ENCODE assay signal across 8 mouse cellular contexts in genomic region chr14:41033135-41034110, GRCm38 (mm10). TPM values are rescaled to one million over a fixed set of nuclear protein-coding genes. Genes with fewer than 3 reads are reported as not detected.
A peak's percentile ranks its signal among the peaks of the same experiment; 100 is the strongest.
DNase-seq lines count a peak whose midpoint lies in the region; ATAC-seq and TF ChIP-seq lines count a peak whose summit lies in the region.

No protein-coding gene starts in this region.

- TF ChIP-seq CTCF in midbrain, postnatal 0 days (IDR thresholded peaks at IDR 0.05) = peak; percentile 93

- H3K9me3 ChIP-seq in intestine, embryonic 16.5 days (ENCODE audit: control insufficient read depth, low read length) = no peaks in the 10 kb centered on the region
- H3K9me3 ChIP-seq in midbrain, postnatal 0 days (ENCODE audit: low read length) = no peaks in the 10 kb centered on the region

- no peaks in the 10 kb centered on the region for H3K36me3 ChIP-seq in intestine, embryonic 16.5 days (ENCODE audit: control insufficient read depth, insufficient read depth, low read length)
- no peaks in the 10 kb centered on the region for H3K36me3 ChIP-seq in midbrain, postnatal 0 days (ENCODE audit: insufficient read depth, low read length)

- intact Hi-C loops in gastrocnemius, postnatal 14 days (cut with DNase I; ENCODE audit: low total_unique reads) = loop anchor here (2.0 kb wide), 1 partner anchor 55 kb away; no protein-coding TSS in a partner anchor
- intact Hi-C loops in left cerebral cortex, postnatal 4 days (cut with DNase I) = loop anchor here (5.0 kb wide), 2 partner anchors 56 to 116 kb away; no protein-coding TSS in a partner anchor

- H3K27me3 ChIP-seq in intestine, embryonic 16.5 days (replicated peaks; ENCODE audit: control insufficient read depth, insufficient read depth, low read length) = no peaks in the 10 kb centered on the region
- H3K27me3 ChIP-seq in midbrain, postnatal 0 days (ENCODE audit: insufficient read depth, low read length) = no peaks in the 10 kb centered on the region

- peak; percentile 69 for ATAC-seq in activated CD4-positive, CD25-positive, alpha-beta regulatory T cell, adult 4 months
- peak; percentile 85 for ATAC-seq in common myeloid progenitor, adult 5-6 weeks (replicated peaks; ENCODE audit: low read depth, poor library complexity, severe bottlenecking)
- ATAC-seq in intestine, embryonic 16.5 days = peak; percentile 83
- ATAC-seq in midbrain, postnatal 0 days (ENCODE audit: low FRiP score) = peak; percentile 31; the same call in 1 of the 2 replicates

- H3K27ac ChIP-seq in intestine, embryonic 16.5 days (ENCODE audit: low read length) = no peak overlapping the region
- H3K27ac ChIP-seq in midbrain, postnatal 0 days (ENCODE audit: low read depth, low read length) = no peak overlapping the region

- no peaks in the 10 kb centered on the region for H3K4me1 ChIP-seq in intestine, embryonic 16.5 days (ENCODE audit: control insufficient read depth, insufficient read depth, low read length)
- no peaks in the 10 kb centered on the region for H3K4me1 ChIP-seq in midbrain, postnatal 0 days (ENCODE audit: insufficient read depth, low read length)

- H3K4me2 ChIP-seq in intestine, embryonic 16.5 days (ENCODE audit: low read depth, low read length) = peak overlapping the region; percentile 46; the same call in 1 of the 2 replicates
- H3K4me2 ChIP-seq in midbrain, postnatal 0 days (ENCODE audit: low read depth, low read length, poor library complexity, severe bottlenecking) = no peak overlapping the region

- peak overlapping the region; percentile 14; the same call in 1 of the 2 replicates for H3K4me3 ChIP-seq in intestine, embryonic 16.5 days (ENCODE audit: low read length)
- H3K4me3 ChIP-seq in midbrain, postnatal 0 days (ENCODE audit: low read depth, low read length) = no peak overlapping the region

- DNase-seq in 3134 (ENCODE audit: extremely low read depth, insufficient read length, low spot score) = peak; percentile 39
- peak; percentile 76 for DNase-seq in gastrocnemius, postnatal 14 days
- peak; percentile 89 for DNase-seq in left cerebral cortex, postnatal 4 days
- peak; percentile 91 for DNase-seq in midbrain, postnatal 0 days (ENCODE audit: low spot score)
- DNase-seq in spleen, postnatal 14 days (ENCODE audit: low spot score in 2 of 2) = peak; percentile 41 to 61

- WGBS in intestine, embryonic 16.5 days = 50% methylated on average over 13 of the region's 13 CpGs
- WGBS in midbrain, postnatal 0 days = 53% methylated on average over 13 of the region's 13 CpGs

- no peak overlapping the region for H3K9ac ChIP-seq in intestine, embryonic 16.5 days (ENCODE audit: low read depth, low read length)
- H3K9ac ChIP-seq in midbrain, postnatal 0 days (replicated peaks; ENCODE audit: low read length, poor library complexity, severe bottlenecking) = no peak overlapping the region

RNA-seq across cellular contexts. Expression of gene Fam213a, which starts 19.8 kb away (rescaled TPM):
- 1 to 10 TPM; 8.5 to 9.2 TPM for polyA plus RNA-seq in activated CD4-positive, CD25-positive, alpha-beta regulatory T cell, adult 4 months (2017; shearing (Covaris generic))
- total RNA-seq in common myeloid progenitor, adult 5-6 weeks (2017) = 26.4 and 32.5 TPM in 2 replicates
- total RNA-seq in gastrocnemius, postnatal 14 days (2021) = 1 to 10 TPM; 8.4 to 9.7 TPM
- polyA plus RNA-seq in intestine, embryonic 16.5 days (2015; fragmentation: Nextera tagmentation; extraction: Ambion mirVana) = 72.4 and 81.8 TPM in 2 replicates
- total RNA-seq in left cerebral cortex, postnatal 4 days (2021) = 100 to 1,000 TPM in 1 of 2 experiments, 10 to 100 TPM in 1; 88.0 to 105 TPM
- 50.0 and 66.3 TPM in 2 replicates for total RNA-seq in midbrain, postnatal 0 days (2014; rRNA removed)
- polyA plus RNA-seq in midbrain, postnatal 0 days (2015; fragmentation: Nextera tagmentation; extraction: Ambion mirVana) = 110 and 124 TPM in 2 replicates

RNA-seq across cellular contexts. Expression of gene Dydc2, which starts 35.6 kb away (rescaled TPM):
- polyA plus RNA-seq in activated CD4-positive, CD25-positive, alpha-beta regulatory T cell, adult 4 months (2017; shearing (Covaris generic)) = not detected
- not detected in 2 replicates for total RNA-seq in common myeloid progenitor, adult 5-6 weeks (2017)
- not detected for total RNA-seq in gastrocnemius, postnatal 14 days (2021)
- 0.17 TPM in 1 of 2 replicates, not detected in the other for polyA plus RNA-seq in intestine, embryonic 16.5 days (2015; fragmentation: Nextera tagmentation; extraction: Ambion mirVana)
- 1 to 10 TPM in 1 of 2 experiments, under 1 TPM in 1; 0.60 to 1.1 TPM for total RNA-seq in left cerebral cortex, postnatal 4 days (2021)
- not detected in 2 replicates for total RNA-seq in midbrain, postnatal 0 days (2014; rRNA removed)
- 0.72 and 0.92 TPM in 2 replicates for polyA plus RNA-seq in midbrain, postnatal 0 days (2015; fragmentation: Nextera tagmentation; extraction: Ambion mirVana)

RNA-seq across cellular contexts. Expression of gene Dydc1, which starts 39.3 kb away (rescaled TPM):
- not detected for polyA plus RNA-seq in activated CD4-positive, CD25-positive, alpha-beta regulatory T cell, adult 4 months (2017; shearing (Covaris generic))
- not detected in 2 replicates for total RNA-seq in common myeloid progenitor, adult 5-6 weeks (2017)
- not detected for total RNA-seq in gastrocnemius, postnatal 14 days (2021)
- not detected in 2 replicates for polyA plus RNA-seq in intestine, embryonic 16.5 days (2015; fragmentation: Nextera tagmentation; extraction: Ambion mirVana)
- not detected for total RNA-seq in left cerebral cortex, postnatal 4 days (2021)
- total RNA-seq in midbrain, postnatal 0 days (2014; rRNA removed) = 0.33 TPM in 1 of 2 replicates, not detected in the other
- 0.23 TPM in 1 of 2 replicates, not detected in the other for polyA plus RNA-seq in midbrain, postnatal 0 days (2015; fragmentation: Nextera tagmentation; extraction: Ambion mirVana)

Comparison
In these comparisons a context has a peak if more than half of its experiments do, and no peak if none do; other contexts are left out.
1. DNase-seq: peak in every context shown above with its lines; median percentile 91 in midbrain, postnatal 0 days; 89 in left cerebral cortex, postnatal 4 days; 76 in gastrocnemius, postnatal 14 days; 51 in spleen, postnatal 14 days; 39 in 3134.
2. ATAC-seq: peak in every context shown above with its lines; median percentile 85 in common myeloid progenitor, adult 5-6 weeks; 83 in intestine, embryonic 16.5 days; 69 in activated CD4-positive, CD25-positive, alpha-beta regulatory T cell, adult 4 months; 31 in midbrain, postnatal 0 days.